Mouse (Mus musculus): ENCODE measurements at regions not wholly inside any gene's neighbourhood (a gene's known extent, or its start where the extent isn't known, plus 50 kb on each side); places are given as distances from the start of the nearest gene placed in this dataset.
"Not testable (repeated sequence)": the region's sequence is repeated elsewhere in the genome, so short reads cannot be mapped to it uniquely, and the experiment has no call there.

DNA sequence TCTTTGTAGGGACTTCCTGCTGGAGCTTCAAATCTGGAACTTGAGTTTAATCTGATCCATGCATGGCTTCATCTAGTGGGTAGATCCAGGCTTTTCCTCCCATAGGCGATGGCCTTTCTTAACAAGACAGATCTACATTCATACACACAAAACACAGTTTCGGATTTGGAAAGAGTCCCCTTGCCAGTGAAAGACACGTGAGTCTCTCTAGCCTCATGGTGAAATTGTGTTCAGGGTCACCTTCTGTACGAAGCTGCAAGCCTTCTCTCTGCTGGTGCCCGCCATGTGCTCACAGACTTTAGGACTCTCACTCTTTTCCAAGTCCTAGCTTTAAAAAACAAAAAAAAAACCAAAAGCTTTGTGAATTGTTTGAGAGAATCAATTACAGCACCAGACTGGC lies 51.4 kb upstream of the Dlx2 start:
- no peak for DNase-seq (ENCODE audit: low spot score in 2 of 2)

DNA sequence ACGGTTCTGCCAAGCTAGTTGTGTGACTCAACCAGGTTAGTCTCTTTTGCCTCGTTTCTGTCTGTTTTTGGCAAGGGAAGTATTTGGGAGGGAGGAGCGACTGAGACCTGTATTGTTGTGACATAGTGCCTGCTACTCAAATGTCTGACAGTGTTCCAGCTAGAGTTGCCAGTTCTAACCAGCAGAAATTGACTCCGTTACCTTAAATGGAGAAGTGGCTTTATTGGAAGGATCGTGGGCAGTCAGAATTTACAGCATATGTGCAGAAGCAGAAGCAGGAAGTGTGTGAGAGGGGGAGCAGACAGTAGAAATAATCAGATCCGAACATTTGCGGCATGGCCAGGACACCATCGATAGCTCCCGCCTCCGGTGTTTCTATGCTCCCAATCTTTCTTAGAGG lies 51.8 kb upstream of the Dlx2 start:
- no peak for DNase-seq (ENCODE audit: low spot score in 2 of 2)

DNA sequence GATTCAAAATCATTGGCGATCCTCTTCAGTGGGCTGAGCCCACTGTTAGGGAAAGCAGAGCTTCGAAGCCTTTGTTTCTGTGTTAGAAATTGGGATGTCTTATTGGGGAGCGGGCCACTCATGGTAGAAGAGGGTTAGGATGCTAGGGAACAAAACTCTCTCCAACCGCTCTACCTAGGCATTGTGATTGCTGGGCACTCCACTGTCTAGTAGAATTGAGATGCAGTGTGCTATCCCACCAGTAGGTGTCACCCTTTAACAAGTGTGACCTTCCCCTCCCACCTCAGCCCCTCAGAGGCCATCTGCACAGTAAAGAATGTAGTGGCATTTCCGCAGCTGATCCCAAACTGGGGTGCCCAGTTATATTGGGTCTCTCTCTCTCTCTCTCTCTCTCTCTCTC lies 52.2 kb upstream of the Dlx2 start:
- DNase-seq (ENCODE audit: low spot score in 2 of 2) = peak; percentile 67 to 90

DNA sequence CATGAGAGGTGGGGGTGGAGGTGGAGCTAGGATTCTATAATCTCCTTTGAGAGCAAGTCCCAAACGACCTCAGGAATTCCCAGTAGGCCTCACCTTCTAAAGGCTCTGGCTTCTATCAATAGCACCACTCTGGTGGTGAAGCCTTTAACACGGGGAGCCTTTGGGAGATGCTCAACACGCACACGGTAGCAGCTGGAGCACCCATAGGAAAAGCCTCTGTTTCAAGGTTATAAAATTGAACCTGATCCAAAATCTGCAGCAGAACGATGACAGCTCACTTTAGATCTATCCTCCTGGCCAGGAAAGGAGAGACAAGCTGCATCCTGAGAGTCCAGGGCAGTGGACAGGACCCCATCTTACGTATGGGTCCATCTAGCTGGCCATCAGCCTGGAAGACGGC lies 53.7 kb upstream of the Dlx2 start:
- DNase-seq (ENCODE audit: low spot score in 2 of 2) = no peak

DNA sequence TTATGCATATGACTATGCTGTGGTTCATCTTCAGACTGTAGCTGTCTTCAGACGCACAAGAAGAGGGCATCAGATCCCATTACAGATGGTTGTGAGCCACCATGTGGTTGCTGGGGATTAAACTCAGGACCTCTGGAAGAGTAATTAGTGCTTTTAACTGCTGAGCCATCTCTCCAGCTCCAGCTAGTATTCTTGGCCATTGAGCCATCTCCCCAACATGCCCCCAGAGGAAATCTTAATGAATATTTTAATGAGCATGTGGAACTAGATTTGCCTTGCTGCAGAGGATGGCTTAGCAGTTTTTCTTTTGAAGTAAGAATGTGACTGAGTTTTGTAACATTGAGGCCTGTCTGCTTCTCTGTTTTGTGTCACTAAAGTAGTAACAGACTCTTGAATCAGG lies 54.4 kb upstream of the Dlx2 start:
- no peak for DNase-seq (ENCODE audit: low spot score in 2 of 2)

DNA sequence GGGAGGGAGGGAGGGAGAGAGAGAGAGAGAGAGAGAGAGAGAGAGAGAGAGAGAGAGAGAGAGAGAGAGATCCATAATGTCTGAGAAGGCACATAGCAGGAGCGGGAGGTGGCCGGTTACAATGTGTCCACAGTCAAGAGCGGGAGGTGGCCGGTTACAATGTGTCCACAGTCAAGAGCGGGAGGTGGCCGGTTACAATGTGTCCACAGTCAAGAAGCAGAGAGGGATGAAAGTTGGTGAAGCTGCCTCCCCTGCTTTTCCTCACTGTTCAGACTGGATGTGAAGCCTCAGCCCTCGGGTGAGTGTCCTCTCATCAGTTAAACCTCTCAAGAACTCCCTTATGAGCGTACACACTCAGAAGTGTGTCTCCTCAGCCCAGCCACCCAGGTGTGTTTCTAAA lies 57.2 kb upstream of the Dlx2 start:
- DNase-seq (ENCODE audit: low spot score in 2 of 2) = not testable (repeated sequence)

DNA sequence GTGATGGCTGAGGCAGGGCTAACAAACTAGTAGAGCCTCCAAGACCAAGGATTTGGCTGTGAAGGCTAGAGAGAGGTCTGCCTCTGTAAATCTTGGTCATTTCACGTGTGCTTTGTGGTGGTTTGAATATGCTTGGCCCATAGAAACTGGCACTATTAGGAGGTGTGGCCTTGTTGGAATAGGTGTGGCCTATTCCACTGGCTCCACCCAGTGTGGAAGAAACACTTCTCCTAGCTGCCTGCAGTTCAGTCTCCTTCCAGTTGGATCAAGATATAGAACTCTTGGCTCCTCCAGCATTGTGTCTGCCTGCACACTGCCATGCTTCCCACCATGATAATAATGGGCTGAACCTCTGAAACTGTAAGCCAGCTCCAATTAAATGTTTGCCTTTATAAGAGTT lies 59.1 kb upstream of the Dlx2 start:
- no peak for DNase-seq (ENCODE audit: low spot score in 2 of 2)

DNA sequence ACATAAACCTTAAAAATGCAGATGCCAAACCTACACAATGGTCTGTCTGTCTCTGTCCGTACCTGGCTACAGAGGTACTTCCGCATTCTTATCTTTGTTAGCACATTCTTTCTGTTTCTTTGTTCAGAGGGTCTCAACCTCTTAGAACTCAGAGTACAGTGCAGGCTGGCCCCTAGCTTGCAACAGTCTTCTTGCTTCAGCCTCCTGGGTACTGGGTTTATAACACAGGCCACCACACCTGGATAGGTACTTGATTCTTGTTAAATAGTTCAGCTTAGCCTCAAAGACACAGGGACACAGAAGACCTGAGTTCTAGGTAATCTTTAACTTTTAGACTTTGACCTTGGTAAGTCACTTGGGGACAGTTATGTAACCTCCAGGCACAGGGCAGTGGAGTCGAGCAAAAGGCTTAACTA lies 60.5 kb upstream of the Dlx2 start:
- DNase-seq (ENCODE audit: low spot score in 2 of 2) = no peak

DNA sequence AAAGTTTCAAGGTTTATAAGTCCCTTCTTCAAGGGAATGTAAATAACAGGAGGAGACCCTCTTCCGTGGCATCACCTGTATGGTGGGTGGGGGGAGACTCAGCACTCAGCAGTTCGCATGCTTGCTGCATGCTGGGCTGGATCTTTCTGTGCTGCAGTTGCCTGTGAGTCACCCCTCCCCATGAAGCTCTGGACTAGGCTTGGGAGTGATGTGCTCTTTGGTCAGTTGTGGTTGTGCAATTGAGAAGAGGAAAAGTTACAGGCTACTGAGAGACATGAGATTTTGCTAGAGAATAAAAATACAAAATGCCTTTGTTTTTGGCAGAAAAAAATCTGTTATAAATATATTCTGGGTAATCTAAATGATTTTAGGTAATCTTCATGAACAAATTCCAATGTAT lies 66.7 kb upstream of the Dlx2 start:
- DNase-seq (ENCODE audit: low spot score in 2 of 2) = no peak

DNA sequence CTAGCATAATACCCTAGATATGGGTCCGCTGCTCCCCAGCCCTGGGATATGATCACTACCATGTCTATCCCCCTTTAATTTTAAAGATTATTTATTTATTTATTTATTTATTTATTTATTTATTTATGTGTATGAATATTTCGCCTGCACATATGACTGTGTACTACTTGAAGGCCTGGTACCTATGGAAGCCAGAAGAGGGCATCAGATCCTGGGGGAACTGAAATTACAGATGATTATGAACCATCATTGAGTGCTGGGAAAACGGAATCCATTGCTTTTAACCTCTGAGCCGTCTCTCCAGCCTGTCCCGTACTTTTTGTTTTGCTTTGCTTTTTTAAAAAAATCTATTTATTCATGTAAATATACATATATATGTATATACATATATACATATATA lies 70.0 kb upstream of the Dlx2 start:
- no peak for DNase-seq (ENCODE audit: low spot score in 2 of 2)

DNA sequence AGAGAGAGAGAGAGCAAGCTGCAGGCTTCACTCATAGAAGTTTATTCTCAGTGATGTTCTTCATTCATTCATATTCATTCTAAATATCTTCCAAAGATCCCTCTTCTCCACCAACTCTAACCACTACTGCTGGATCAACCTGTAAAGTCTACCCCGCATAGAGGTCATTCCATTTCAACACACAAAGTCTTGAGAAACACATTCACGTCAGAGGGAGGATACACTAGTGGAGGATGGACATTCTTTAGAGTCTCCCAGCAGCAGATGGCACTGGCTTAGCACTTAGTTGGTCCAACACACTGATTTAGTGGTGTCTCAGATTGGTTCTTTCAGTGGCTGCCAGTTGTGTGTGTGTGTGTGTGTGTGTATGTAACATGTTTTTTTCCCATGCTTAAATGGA lies 74.9 kb upstream of the Dlx2 start:
- DNase-seq (ENCODE audit: low spot score in 2 of 2) = no peak

DNA sequence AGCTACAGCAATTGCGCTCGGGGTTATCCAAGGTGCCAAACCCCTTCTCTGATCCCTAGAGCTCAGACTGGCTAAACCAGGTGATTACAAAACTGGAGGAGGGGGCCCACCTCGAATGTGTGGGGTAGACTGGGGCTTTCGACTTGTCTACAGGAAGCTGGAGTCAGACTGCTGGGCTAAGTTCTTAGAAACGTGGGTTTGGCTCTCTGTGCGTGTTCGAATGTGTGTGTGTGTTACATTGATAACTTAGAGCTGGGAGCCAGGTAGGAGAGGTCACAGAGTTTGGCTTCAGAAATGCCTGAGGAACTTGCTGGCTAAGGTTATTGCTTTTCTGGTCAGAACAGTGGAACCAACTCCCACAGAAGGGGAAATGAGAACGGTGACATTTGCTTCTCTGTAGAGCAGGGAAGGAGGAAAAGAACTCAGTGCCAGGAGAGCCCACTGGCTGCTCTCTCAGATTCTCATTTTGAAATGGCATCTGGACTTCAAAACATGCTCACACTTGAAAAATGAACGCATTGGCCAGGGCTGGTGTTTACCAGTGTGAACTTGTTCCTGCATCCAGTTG lies 76.1 kb upstream of the Dlx2 start:
- no peak for DNase-seq (ENCODE audit: low spot score in 2 of 2)

DNA sequence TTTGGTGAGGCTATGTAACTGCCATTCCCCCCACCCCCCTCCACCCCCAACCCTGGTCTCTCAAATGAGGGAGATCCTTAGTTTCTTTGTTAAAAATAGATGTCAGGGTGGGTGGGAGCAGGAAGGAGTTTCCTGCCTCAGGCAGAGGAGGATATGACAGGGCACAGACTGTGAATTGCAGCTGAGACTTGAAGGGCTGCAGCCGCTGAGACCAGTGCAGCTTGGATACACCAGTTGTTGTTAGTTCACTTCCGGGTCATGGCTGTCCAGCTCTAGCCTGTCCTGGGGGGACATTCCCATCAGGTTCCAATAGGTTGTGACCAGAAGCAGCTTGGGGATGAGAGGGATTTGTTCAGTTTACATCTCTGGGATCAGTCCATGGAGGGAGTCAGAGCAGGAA lies 76.6 kb upstream of the Dlx2 start:
- no peak for DNase-seq (ENCODE audit: low spot score in 2 of 2)

DNA sequence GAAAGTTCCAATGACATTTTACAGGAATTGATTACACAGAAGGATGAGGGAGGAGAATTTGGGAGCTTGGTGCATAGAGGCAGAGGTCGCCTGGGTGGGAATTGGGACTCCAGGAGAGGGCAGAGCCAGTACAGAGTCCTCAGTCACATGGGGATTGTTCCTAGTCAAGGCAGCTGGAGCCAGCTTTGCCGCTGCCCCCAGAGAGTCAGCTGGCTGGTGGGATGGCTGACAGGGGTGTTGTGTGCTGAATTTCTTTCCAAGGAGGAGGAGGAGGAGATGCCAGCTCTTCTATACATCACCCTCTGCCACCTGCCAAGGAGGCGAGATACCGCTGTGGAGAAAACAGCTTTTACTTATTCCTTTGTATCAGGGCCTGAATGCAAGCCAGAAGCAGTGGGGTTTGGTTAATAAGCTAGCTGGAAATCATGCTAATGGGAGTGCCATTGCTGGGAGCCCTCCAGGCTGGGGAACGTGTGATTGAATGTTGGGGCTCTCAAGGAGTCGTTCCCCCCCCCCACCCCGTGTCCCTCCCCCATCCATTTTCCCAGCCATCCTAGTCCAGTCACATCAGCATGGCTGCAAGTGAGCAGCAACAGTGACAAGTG lies 78.8 kb upstream of the Dlx2 start:
- DNase-seq (ENCODE audit: low spot score in 2 of 2) = no peak

DNA sequence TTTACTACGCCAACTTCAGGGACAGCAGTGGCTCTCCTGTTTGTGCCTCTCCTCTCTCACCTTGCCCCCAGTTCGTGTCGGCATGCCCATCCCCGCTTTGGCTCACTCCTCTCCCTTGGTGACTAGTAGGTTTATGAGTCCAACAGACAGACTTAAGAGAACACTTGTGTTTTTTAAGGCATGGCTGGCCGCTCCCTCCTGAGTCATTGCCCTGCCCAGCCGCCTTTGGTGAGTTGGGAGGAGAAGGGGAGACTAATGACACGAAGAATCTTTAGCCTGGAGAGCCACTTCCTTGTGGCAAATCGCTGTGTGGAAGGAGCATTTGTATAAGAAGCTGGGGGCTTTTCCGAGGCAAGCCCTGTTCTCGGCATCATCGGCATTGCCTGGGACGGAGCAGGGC lies 79.8 kb upstream of the Dlx2 start:
- DNase-seq (ENCODE audit: low spot score in 2 of 2) = no peak

DNA sequence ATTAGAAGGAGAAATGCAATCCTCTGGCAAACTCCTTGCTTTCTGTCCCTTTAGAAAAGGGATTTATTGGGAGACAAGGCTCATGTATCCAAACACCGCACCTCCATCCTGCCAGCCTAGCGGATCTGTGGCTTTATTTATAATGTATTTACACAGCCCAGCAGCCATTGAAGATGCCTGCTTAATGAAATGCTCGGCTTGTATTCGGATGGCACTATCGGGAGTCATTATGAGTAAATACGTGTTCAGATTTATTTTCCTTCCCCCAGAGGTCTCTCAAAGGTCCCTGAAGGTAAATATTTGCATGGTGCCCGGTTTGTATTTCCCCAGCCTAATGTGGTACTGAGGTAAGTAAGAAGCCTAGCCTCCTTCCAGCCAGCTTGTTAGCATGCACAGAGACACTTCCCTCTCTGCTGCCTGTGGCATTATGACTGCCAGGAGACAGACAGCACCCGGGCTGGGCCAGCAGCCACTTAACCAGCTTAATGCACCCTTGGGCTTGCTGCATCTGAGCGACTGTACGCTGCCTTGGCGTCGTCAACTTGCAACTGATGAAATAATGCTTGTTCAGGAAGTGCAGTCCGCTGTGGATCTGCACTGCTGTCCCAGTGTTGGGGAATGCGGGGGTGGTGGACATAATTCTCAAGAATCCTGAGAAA lies 80.7 kb upstream of the Dlx2 start:
- DNase-seq (ENCODE audit: low spot score in 2 of 2) = peak in 1 of 2 experiments; percentile 45

DNA sequence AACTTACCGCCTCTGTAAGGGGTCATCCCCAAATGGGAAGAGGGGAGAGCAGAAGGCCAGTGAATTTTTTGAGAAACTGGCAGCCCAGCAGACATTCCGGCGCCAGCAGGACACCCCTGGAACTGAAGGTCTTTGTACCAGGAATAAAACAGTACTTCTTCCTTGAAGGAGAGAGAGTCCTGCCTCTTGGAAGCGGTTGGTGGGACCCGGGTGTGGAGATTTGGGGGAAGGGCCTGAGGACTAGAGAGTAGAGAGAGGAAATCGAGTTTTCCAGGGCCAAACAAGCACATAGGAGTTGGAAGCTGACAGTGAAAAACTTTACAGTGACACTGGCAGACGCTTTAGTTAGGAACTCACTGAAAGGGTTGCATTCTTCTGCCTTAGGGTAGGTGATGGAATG lies 82.3 kb upstream of the Dlx2 start:
- DNase-seq (ENCODE audit: low spot score in 2 of 2) = no peak

DNA sequence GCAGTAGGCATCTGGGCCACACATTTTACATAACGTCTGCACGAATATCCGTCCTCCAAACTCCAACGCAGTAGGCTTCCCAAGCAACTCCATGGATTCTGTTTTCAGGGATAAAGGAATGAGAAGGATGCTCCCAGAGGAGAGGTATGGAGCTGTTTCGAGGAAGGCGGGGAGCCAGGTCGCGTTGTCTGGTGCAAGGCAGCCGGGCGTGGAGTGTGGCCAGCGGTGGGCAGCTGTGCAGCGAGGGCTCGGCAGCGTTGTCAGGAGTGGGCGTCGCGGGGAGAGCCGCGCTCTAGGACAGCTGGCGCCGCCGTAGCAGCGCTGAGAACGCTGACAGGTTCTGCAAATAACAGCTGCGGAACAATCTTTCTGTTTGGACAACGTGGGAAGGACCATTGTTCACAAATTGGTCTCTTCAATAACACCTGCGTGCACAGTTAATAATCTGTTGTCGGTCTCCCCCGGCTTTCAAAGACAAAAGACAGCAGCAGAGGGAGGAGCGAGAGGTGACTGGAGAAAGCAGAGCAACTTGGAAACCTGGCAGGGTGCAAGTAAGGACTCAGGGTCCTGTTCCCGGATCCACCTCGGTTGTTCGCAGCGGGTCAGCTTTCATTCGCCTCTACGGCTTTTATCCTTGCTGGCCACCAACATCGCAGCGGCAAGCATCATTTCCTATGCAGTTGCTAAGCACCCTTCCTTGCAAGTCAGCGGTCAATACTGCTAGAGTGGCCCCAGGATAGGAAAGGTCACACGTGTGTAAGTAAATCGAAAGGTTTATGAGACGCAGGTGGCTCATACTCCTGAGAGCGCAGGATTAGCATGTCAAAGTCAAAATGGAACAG lies 83.0 kb upstream of the Dlx2 start:
- DNase-seq (ENCODE audit: low spot score in 2 of 2) = peak in 1 of 2 experiments; percentile 29

DNA sequence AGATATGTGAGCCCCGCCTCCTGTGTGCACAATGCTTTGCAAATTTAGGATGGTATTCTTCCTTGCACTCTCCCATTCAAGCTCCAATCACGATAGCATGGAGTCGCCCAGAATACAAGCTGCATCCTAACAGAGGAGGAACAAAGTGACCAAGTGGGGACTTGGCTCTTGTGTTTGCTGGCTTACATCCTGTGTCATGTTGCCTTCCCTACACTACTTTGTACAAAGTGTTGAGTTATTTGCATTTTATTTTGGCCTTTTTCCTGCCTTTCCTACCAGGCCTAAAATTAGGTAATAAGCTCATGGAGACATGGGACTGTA lies 83.5 kb upstream of the Dlx2 start:
- DNase-seq (ENCODE audit: low spot score in 2 of 2) = no peak

DNA sequence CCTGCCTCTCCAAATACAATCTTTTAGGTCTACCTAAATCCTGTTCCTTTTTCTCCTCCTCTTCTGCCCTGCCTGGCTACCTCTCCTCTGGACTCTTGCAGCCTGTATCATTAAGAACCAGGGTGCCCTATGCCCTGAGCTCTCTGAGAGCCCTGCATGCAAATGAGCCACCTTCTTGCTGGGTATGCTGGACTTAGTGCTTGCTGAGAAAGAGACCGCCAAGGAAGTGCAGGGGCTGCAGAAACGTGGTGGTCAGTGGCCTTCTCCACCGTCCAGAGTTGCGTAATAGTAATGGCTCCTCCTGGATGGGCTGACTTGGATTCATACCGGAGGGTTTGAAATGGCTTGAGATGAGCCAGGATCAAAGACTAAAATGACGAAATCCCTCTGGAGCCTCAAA lies 86.9 kb upstream of the Dlx2 start:
- DNase-seq (ENCODE audit: low spot score in 2 of 2) = no peak

DNA sequence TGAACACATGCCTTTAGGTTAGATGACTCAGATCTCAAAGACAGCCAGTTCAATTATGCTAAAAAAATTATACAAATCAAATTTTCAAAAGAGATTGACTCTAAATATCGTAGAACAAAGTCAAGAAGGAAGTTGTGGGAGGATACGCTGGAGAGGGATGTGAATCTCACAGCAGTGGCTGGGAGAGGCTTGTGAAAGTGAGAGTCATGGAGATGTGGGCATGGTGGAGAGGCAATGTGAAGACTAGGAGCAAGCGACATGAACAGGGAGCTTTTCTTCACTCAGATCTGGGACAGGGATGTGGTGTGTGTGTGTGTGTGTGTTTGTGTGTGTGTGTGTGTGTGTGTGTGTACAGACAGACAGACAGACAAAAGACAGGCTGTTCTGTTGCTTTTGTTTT lies 87.9 kb upstream of the Dlx2 start:
- DNase-seq (ENCODE audit: low spot score in 2 of 2) = no peak

DNA sequence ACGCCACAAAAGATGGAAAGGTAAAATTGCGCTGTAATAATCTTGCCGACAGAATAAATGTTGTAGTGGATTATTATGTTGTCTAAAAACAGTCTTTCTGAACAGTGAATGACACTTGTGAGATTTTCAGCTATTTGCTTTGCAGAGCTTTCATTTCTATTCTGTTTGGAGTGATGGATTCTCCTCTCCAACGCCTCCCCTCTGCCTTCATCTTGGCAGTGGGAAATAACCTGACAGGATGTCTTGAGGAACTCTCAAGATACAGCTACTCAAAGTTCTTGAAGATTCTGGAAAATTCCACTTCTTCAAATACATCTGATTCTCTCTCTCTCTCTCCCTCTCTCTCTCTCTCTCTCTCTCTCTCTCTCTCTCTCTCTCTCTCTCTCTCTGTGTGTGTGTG lies 89.6 kb upstream of the Dlx2 start:
- no peak for DNase-seq (ENCODE audit: low spot score in 2 of 2)

DNA sequence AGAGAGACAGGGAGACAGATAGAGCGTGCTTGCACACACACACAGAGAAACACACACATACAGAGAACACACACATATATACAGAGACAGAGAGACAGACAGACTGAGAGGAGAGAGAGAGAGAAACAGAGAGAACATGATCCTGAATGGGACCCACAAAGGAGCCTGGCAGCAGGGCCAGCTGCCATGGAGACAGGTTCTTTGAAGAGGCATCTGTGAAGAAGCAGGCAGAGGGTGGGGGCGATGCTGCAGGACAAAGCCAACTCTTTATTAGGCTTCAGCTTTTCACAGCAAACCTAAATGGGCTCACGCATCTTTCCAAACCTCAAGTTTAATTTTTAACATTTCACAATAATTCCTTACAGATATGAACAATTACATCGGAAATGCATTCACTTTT lies 90.0 kb upstream of the Dlx2 start:
- DNase-seq (ENCODE audit: low spot score in 2 of 2) = no peak

Measured in cerebellum, postnatal 4 days (tissue).